Mouse (Mus musculus) retina, embryonic 14.5 days (tissue): Measurements from ENCODE around the gene Slc7a14.

Experiments
- DNase-seq: peaks from one replicate; pipeline ENCODE4 v3.0.0-alpha.2; 2015; ENCODE audit warnings: low spot score

Gene Slc7a14

DNA sequence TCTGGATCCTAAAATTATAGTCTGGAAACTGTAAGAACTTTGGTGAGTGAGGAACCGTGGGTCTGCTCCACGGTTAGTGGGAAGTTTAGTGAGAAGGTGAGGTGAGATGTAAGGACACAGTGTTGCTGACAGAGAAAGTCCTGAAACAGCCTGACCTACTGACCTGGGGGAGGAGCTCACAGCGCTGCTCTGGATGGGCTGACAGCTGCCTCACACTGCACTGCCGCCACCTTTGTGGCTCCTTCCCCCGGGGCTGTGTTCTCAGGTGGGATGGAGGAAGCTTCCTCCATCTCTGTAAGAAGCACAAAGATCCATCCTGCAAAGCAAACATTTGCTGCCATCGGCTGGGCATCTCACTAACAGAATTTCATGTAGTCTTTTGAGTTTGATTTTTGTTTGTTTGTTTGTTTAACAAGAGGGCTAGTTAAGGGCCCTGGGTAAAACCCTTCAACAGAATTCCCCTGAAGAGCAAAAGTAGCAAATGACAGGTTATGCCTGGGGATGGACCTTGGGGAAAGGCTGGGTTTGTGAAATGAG is 101.7 kb downstream of the Slc7a14 start:
- DNase-seq: peak; percentile 24

GRCm38 (mm10) chr3:31208046-31208445 is 102.1 kb downstream of the Slc7a14 start:
- no peak for DNase-seq

- DNase-seq: no peak
Observed at GRCm38 (mm10) chr3:31205167-31205566, 105.0 kb downstream of the Slc7a14 start.

DNA sequence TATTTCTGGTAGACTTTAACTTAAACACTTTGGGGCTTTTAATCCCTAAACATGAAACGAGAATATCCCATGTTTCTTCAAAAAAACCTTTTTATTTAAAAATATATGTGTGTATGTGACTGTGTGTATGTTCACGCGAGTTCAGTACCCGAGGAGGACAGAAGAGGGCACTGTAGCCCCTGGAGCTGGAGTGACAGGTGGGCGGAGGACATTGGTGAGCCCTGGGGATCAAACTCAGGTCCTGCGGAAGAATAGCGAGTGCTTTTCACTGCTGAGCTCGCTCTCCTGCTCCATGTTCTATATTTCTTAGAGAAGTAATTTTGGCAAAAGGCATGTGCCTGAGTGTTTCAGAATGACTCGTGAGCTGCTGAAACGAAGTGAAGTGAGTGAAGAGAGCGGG is 106.2 kb downstream of the Slc7a14 start:
- no peak for DNase-seq

- DNase-seq: no peak
Observed at GRCm38 (mm10) chr3:31199162-31199877, 110.9 kb downstream of the Slc7a14 start.

DNA sequence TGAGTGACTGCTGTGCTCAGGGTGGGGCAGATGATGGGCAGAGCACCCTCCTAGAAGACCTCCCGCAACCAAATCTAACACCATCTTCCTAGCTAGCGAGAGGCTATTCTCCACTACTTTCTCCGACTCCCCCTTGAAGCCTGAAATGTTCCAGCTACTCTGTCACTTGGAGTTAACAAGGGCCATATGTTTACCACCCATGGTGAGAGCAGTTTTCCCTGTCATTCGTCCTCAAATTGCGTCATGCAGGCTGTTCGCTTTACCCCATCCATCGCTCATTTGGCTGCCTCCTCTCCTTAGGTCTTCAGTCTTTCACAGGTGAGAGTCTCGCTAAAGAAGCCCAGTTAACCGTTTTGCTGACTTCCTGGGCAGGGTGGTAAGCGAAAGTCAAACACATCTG is 118.8 kb downstream of the Slc7a14 start:
- DNase-seq: no peak

- no peak for DNase-seq
Observed at GRCm38 (mm10) chr3:31190342-31190741, 119.8 kb downstream of the Slc7a14 start.

DNA sequence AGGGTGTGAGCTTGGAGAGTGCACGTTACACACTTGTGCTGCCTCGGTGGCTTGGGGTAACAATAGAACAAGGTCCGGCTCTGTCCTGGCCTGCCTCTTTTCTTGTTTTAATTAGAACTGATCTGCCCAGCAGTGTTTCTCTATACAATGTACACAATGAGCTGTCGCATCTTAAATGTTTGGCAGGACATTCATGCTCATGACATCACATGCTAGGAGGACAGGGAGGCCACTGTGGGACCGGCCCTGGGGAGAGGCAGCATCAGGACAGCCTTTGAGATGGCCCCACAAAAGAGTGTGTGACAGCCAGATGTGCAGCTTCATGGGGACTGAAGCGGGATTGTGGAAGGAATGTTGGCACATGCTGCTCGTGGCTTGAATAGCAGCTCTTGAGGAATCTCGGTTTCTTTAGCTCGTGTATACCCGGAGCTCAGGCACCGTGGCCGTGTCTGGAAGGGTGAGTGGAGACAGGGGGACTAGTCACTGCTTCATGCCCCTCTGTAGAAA is 143.8 kb downstream of the Slc7a14 start:
- peak; percentile 67 for DNase-seq

GRCm38 (mm10) chr3:31165803-31166202 is 144.4 kb downstream of the Slc7a14 start:
- DNase-seq: no peak

- no peak for DNase-seq
Observed at GRCm38 (mm10) chr3:31162860-31163259, 147.3 kb downstream of the Slc7a14 start.

DNA sequence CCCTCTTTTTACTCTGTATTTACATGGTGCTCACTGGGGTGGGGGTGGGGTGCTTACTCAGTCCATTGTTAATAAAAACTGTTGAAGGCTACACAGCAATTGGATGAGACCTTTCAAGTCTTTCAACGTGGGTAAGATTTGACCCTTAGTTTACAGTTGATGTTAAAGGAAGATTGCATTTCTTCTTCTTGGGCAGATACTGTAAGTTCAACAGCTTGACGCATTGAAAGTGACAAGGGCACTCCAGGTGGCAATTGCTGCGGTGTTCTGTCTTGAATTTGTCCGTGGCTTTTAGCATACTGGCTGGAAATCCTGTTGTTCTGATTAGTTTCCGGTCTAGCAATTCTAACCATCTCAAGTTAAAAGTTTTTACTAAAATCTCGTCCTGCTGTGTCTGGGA is 148.8 kb downstream of the Slc7a14 start:
- DNase-seq: peak; percentile 70

- DNase-seq: no peak
Observed at GRCm38 (mm10) chr3:31160046-31160445, 150.1 kb downstream of the Slc7a14 start.

DNA sequence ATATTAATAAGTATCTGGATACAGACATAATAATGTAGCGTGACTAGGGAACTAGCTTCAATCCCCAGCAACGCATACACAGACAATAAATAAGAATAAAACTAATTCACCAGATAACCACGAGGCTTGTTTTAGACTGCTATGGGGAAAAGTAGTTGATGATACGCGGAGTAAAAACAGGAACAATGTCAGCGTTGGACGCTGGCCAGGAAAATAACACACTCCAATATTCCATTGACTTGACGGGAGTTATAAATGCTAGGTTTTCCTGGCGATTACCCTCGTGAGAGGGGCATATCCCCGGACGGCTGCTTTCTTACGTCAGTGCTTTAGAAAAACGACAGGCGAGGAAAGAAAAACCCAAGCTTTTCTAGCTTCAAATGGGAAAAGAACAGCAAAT is 152.4 kb downstream of the Slc7a14 start:
- no peak for DNase-seq

GRCm38 (mm10) chr3:31156126-31156525 is 154.1 kb downstream of the Slc7a14 start:
- no peak for DNase-seq
